Mouse (Mus musculus) MEL (cell line): Measurements from ENCODE around the gene Rarb. TPM values are rescaled to one million over a fixed set of nuclear protein-coding genes. Genes with fewer than 3 reads are reported as not detected.
"Not testable (repeated sequence)": the region's sequence is repeated elsewhere in the genome, so short reads cannot be mapped to it uniquely, and the experiment has no call there.

Source experiments
- DNase-seq: peaks from one replicate; pipeline ENCODE4 v3.0.0; 2011; ENCODE audit warnings: low read depth, low spot score
- H3K27ac ChIP-seq: 2 replicates; pipeline ENCODE4 v1.5.1; 2012; ENCODE audit warnings: low read depth, mild to moderate bottlenecking, control low read depth, low read length, moderate library complexity; ENCODE audit not compliant: control insufficient read depth
- H3K27me3 ChIP-seq, 2 experiments: fragments of 150-350 bp in 1 of 2; sonication (generic) in 1 of 2; 2 replicates each; pipeline ENCODE4 v1.6.1; 2012; ENCODE audit warnings: low read length in 2 of 2, mild to moderate bottlenecking in 2 of 2, improper control_type of control experiment in 1 of 2, moderate library complexity in 1 of 2; ENCODE audit not compliant: insufficient read depth in 2 of 2, control insufficient read depth in 1 of 2
- H3K36me3 ChIP-seq, 2 experiments: 2 replicates each; pipeline ENCODE4 v1.6.1; 2012 to 2014; ENCODE audit warnings: low read length in 2 of 2, improper control_type of control experiment in 1 of 2, inconsistent platforms in 1 of 2, mild to moderate bottlenecking in 1 of 2; ENCODE audit not compliant: insufficient read depth in 2 of 2, control insufficient read depth in 1 of 2
- H3K4me1 ChIP-seq, 2 experiments: fragments of 150-350 bp in 1 of 2; sonication (generic) in 1 of 2; 2 replicates each; pipeline ENCODE4 v1.6.1; 2012; ENCODE audit warnings: low read length in 2 of 2, improper control_type of control experiment in 1 of 2, mild to moderate bottlenecking in 1 of 2; ENCODE audit not compliant: insufficient read depth in 2 of 2, control insufficient read depth in 1 of 2
- H3K4me3 ChIP-seq, 2 experiments: fragments of 150-350 bp in 1 of 2; sonication (generic) in 1 of 2; 2 replicates each; pipeline ENCODE4 v1.5.1; 2012; ENCODE audit warnings: low read depth in 2 of 2, low read length in 2 of 2, mild to moderate bottlenecking in 2 of 2, moderate library complexity in 2 of 2, control low read depth in 1 of 2, improper control_type of control experiment in 1 of 2; ENCODE audit not compliant: control insufficient read depth in 1 of 2, insufficient read depth in 1 of 2
- H3K79me2 ChIP-seq: 2 replicates; pipeline ENCODE4 v1.6.1; 2012; ENCODE audit warnings: mild to moderate bottlenecking, low read length, moderate library complexity; ENCODE audit not compliant: control insufficient read depth, poor library complexity, insufficient read depth
- H3K9ac ChIP-seq: 2 replicates; pipeline ENCODE4 v1.6.1; 2012; ENCODE audit warnings: low read depth, mild to moderate bottlenecking, control low read depth, low read length, moderate library complexity; ENCODE audit not compliant: control insufficient read depth, poor library complexity, severe bottlenecking
- H3K9me3 ChIP-seq: fragments of 150-350 bp; sonication (generic); replicated peaks from 2 replicates; pipeline ENCODE4 v1.6.1; 2012; ENCODE audit warnings: mild to moderate bottlenecking, low read length, improper control_type of control experiment, moderate library complexity; ENCODE audit not compliant: insufficient read depth
- BHLHE40 ChIP-seq: IDR thresholded peaks from 2 replicates; pipeline ENCODE4 v1.6.1; 2012; ENCODE audit warnings: low read depth, mild to moderate bottlenecking, inconsistent platforms, low read length, improper control_type of control experiment, borderline replicate concordance
- CHD1 ChIP-seq: IDR thresholded peaks from 2 replicates; pipeline ENCODE4 v1.6.1; 2012; ENCODE audit warnings: low read depth, mild to moderate bottlenecking, inconsistent platforms, low read length, improper control_type of control experiment
- CTCF ChIP-seq, 3 experiments: IDR thresholded peaks in 2 of 3; conservative IDR thresholded peaks in 1 of 3; 2 replicates each; pipeline ENCODE4 v1.5.1; 2011 to 2012; ENCODE audit warnings: low read length in 3 of 3, low read depth in 2 of 3, mild to moderate bottlenecking in 2 of 3, improper control_type of control experiment in 1 of 3, inconsistent platforms in 1 of 3, mixed read lengths in 1 of 3, moderate library complexity in 1 of 3; ENCODE audit not compliant: control insufficient read depth in 1 of 3, insufficient read depth in 1 of 3, poor library complexity in 1 of 3, severe bottlenecking in 1 of 3
- GABPA ChIP-seq: IDR thresholded peaks from 2 replicates; pipeline ENCODE4 v1.6.1; 2012; ENCODE audit warnings: low read depth, mild to moderate bottlenecking, inconsistent platforms, low read length, improper control_type of control experiment, moderate library complexity
- GATA1 ChIP-seq: IDR thresholded peaks from 2 replicates; pipeline ENCODE4 v1.6.1; 2011; ENCODE audit warnings: low read depth, low read length, improper control_type of control experiment
- JUND ChIP-seq: IDR thresholded peaks from 2 replicates; pipeline ENCODE4 v1.6.1; 2011; ENCODE audit warnings: low read depth, mild to moderate bottlenecking, improper control_type of control experiment, low read length
- MAFK ChIP-seq: IDR thresholded peaks from 2 replicates; pipeline ENCODE4 v1.6.1; 2011; ENCODE audit warnings: low read depth, mild to moderate bottlenecking, low read length, improper control_type of control experiment, borderline replicate concordance
- MAX ChIP-seq: IDR thresholded peaks from 2 replicates; pipeline ENCODE4 v1.6.1; 2011; ENCODE audit warnings: low read length, improper control_type of control experiment
- MAZ ChIP-seq: IDR thresholded peaks from 2 replicates; pipeline ENCODE4 v1.6.1; 2012; ENCODE audit warnings: low read depth, mild to moderate bottlenecking, inconsistent platforms, low read length, improper control_type of control experiment
- MEF2A ChIP-seq: IDR thresholded peaks from 2 replicates; pipeline ENCODE4 v1.6.1; 2014; ENCODE audit warnings: low read depth, mild to moderate bottlenecking, inconsistent platforms, low read length, improper control_type of control experiment; ENCODE audit not compliant: poor library complexity, insufficient replicate concordance, severe bottlenecking; ENCODE audit errors: extremely low read depth
- MXI1 ChIP-seq: IDR thresholded peaks from 2 replicates; pipeline ENCODE4 v1.6.1; 2011; ENCODE audit warnings: mild to moderate bottlenecking, low read depth, low read length, improper control_type of control experiment
- MYB ChIP-seq: IDR thresholded peaks from 2 replicates; pipeline ENCODE4 v1.6.1; 2011; ENCODE audit warnings: mild to moderate bottlenecking, low read depth, low read length, improper control_type of control experiment
- MYC ChIP-seq: IDR thresholded peaks from 2 replicates; pipeline ENCODE4 v1.6.1; 2011; ENCODE audit warnings: low read depth, mild to moderate bottlenecking, low read length, improper control_type of control experiment, moderate library complexity
- NRF1 ChIP-seq: IDR thresholded peaks from 2 replicates; pipeline ENCODE4 v1.6.1; 2014; ENCODE audit warnings: low read depth, mild to moderate bottlenecking, inconsistent platforms, low read length, improper control_type of control experiment, moderate library complexity; ENCODE audit not compliant: poor library complexity, insufficient read depth, severe bottlenecking
- POLR2AphosphoS2 ChIP-seq: IDR thresholded peaks from 2 replicates; pipeline ENCODE4 v1.6.1; 2011; ENCODE audit warnings: low read length, improper control_type of control experiment
- POLR2AphosphoS5 ChIP-seq: IDR thresholded peaks from 2 replicates; pipeline ENCODE4 v1.6.1; 2012; ENCODE audit warnings: low read depth, borderline replicate concordance, mild to moderate bottlenecking, inconsistent platforms, low read length, moderate library complexity, mixed read lengths
- RCOR1 ChIP-seq: IDR thresholded peaks from 2 replicates; pipeline ENCODE4 v1.6.1; 2012; ENCODE audit warnings: low read depth, mild to moderate bottlenecking, inconsistent platforms, low read length, improper control_type of control experiment
- SMC3 ChIP-seq: IDR thresholded peaks from 2 replicates; pipeline ENCODE4 v1.6.1; 2011; ENCODE audit warnings: low read depth, low read length, improper control_type of control experiment
- TAL1 ChIP-seq: IDR thresholded peaks from 2 replicates; pipeline ENCODE4 v1.6.1; 2012; ENCODE audit warnings: mild to moderate bottlenecking, inconsistent platforms, low read length, moderate library complexity, mixed read lengths
- TBP ChIP-seq: IDR thresholded peaks from 2 replicates; pipeline ENCODE4 v1.8.0; 2011; ENCODE audit warnings: low read depth, low read length, improper control_type of control experiment
- TCF12 ChIP-seq: IDR thresholded peaks from 2 replicates; pipeline ENCODE4 v1.6.1; 2014; ENCODE audit warnings: low read depth, mild to moderate bottlenecking, inconsistent platforms, low read length, improper control_type of control experiment, moderate library complexity
- UBTF ChIP-seq: IDR thresholded peaks from 2 replicates; pipeline ENCODE4 v1.6.1; 2012; ENCODE audit warnings: low read depth, mild to moderate bottlenecking, inconsistent platforms, low read length, improper control_type of control experiment, moderate library complexity, borderline replicate concordance; ENCODE audit not compliant: insufficient read depth
- USF2 ChIP-seq, 2 experiments: IDR thresholded peaks; 2 replicates each; pipeline ENCODE4 v1.6.1; 2011 to 2012; ENCODE audit warnings: improper control_type of control experiment in 2 of 2, low read length in 2 of 2, borderline replicate concordance in 1 of 2, inconsistent platforms in 1 of 2, low read depth in 1 of 2, mild to moderate bottlenecking in 1 of 2; ENCODE audit not compliant: insufficient read depth in 1 of 2
- ZC3H11A ChIP-seq: IDR thresholded peaks from 2 replicates; pipeline ENCODE4 v1.6.1; 2012; ENCODE audit warnings: low read depth, mild to moderate bottlenecking, inconsistent platforms, low read length, improper control_type of control experiment
- ZNF384 ChIP-seq: IDR thresholded peaks from 2 replicates; pipeline ENCODE4 v1.6.1; 2012; ENCODE audit warnings: low read depth, mild to moderate bottlenecking, inconsistent platforms, low read length, improper control_type of control experiment
- polyA plus RNA-seq, 2 experiments: library from polyadenylated mRNA; stranded (reverse) in 1 of 2; unstranded in 1 of 2; fragments of >175 nt in 1 of 2; fragments of >200 nt in 1 of 2; gene quantifications; 2 replicates each; pipeline versions ENCODE4 v1.2.1 to v1.2.4; 2012; ENCODE audit warnings: low replicate concordance in 2 of 2, low read depth in 1 of 2; ENCODE audit not compliant: insufficient read length in 2 of 2, insufficient read depth in 1 of 2, missing spikeins in 1 of 2
- total RNA-seq: library from RNA; depleted of rRNA; stranded (reverse); fragments of 300-350 nt; gene quantifications from 2 replicates; pipeline ENCODE4 v1.2.3, GENCODE M21; 2012

The Rarb gene
- total and polyA plus RNA-seq, 3 experiments, result not detected

GRCm38 (mm10) chr14:16758773-16759434 is 60.1 kb downstream of the Rarb start:
- H3K79me2 ChIP-seq, result no peaks in the 10 kb centered on the region
- no peak overlapping the region for H3K27ac ChIP-seq
- H3K9ac ChIP-seq, result no peak overlapping the region
- H3K27me3 ChIP-seq, result no peaks in the 10 kb centered on the region
- H3K4me1 ChIP-seq, result no peaks in the 10 kb centered on the region
- H3K4me3 ChIP-seq, result no peak overlapping the region
- DNase-seq, result no peak
- no peaks in the 10 kb centered on the region for H3K36me3 ChIP-seq
- H3K9me3 ChIP-seq, result no peaks in the 10 kb centered on the region
- TF ChIP-seq MAZ (no peak), ZC3H11A (no peak), CHD1 (no peak), JUND (no peak), SMC3 (no peak), NRF1 (no peak), MYC (no peak)
- TF ChIP-seq, all 39 proteins: peak for 0

GRCm38 (mm10) chr14:16755601-16756000 is 63.4 kb downstream of the Rarb start:
- not testable (repeated sequence) for H3K4me3 ChIP-seq, DNase-seq, H3K36me3 ChIP-seq

DNA sequence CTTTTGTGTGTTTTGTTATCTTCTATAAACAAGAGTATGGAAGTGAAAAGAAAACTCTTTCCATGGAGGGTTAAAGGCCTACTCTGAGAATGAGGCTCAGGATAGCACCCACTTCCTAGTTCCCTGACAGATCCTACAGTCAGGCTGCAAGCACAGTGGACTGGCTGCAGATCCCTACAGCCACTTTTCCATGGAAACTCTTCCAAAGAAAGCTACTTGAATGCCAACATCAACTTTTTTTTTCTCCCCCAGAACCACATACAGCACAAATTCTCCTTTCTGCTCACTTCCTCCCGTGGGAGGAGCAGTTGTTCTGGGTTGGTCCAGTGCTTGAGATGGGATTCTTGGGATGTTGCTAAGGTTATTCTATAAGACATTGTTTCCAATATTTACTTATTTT is 66.3 kb downstream of the Rarb start:
- Histone ChIP-seq H3K27ac (no peak overlapping the region), H3K27me3 (no peaks in the 10 kb centered on the region), H3K4me1 (no peaks in the 10 kb centered on the region), H3K9ac (no peak overlapping the region), H3K79me2 (no peaks in the 10 kb centered on the region), H3K9me3 (no peaks in the 10 kb centered on the region), H3K4me3 (no peak overlapping the region), H3K36me3 (no peaks in the 10 kb centered on the region)
- no peak for DNase-seq
- TF ChIP-seq MXI1, result no peak
- no peak for TF ChIP-seq MYC
- no peak for TF ChIP-seq POLR2AphosphoS5
- TF ChIP-seq TAL1, result no peak
- no peak for TF ChIP-seq BHLHE40
- no peak for TF ChIP-seq TBP
- no peak for TF ChIP-seq ZNF384
- TF ChIP-seq GABPA, result no peak
- no peak for TF ChIP-seq MEF2A
- no peak for TF ChIP-seq RCOR1
- no peak for TF ChIP-seq UBTF
- TF ChIP-seq MAX, result no peak
- no peak for TF ChIP-seq GATA1
- TF ChIP-seq POLR2AphosphoS2, result no peak
- no peak for TF ChIP-seq MYB
- TF ChIP-seq USF2 (IDR thresholded peaks at IDR 0.05; ENCODE audit: borderline replicate concordance in 1 of 2, insufficient read depth in 1 of 2, low read depth in 1 of 2, low read length in 2 of 2), result no peak
- no peak for TF ChIP-seq TCF12
- no peak for TF ChIP-seq CTCF (IDR thresholded peaks at IDR 0.05 in 2 of 3, conservative IDR thresholded peaks at IDR 0.05 in 1 of 3; ENCODE audit: control insufficient read depth in 1 of 3, insufficient read depth in 1 of 3, low read depth in 2 of 3, low read length in 3 of 3, poor library complexity in 1 of 3, severe bottlenecking in 1 of 3)
- TF ChIP-seq MAFK, result no peak

More at GRCm38 (mm10) chr14:16755601-16756000, 63.4 kb downstream of the Rarb start:
- H3K27ac ChIP-seq, H3K27me3 ChIP-seq, H3K9me3 ChIP-seq, H3K4me1 ChIP-seq, H3K79me2 ChIP-seq, H3K9ac ChIP-seq: not testable (repeated sequence)
